Mouse (Mus musculus): ENCODE data around the gene Slc24a2.

- TF ChIP-seq POLR2A (IDR thresholded peaks at IDR 0.05; ENCODE audit: borderline replicate concordance, extremely low read depth, insufficient read depth, insufficient read length, poor library complexity, severe bottlenecking) (no peak), CTCF (IDR thresholded peaks at IDR 0.05; ENCODE audit: borderline replicate concordance, extremely low read depth, insufficient read depth, insufficient read length) (no peak)
Observed at GRCm38 (mm10) chr4:87024556-87024955, 205.7 kb downstream of the Slc24a2 start.

All from brain, embryonic 14.5 days (tissue).